Mouse (Mus musculus): ENCODE data around the gene Drd5. TPM values are rescaled to one million over a fixed set of nuclear protein-coding genes. Genes with fewer than 3 reads are reported as not detected.

Drd5 gene
- polyA plus RNA-seq, 2 experiments, result not detected

GRCm38 (mm10) chr5:38366650-38367470 lies 47.7 kb downstream of the Drd5 start:
- peak overlapping the region; percentile 51 for H3K4me2 ChIP-seq (ENCODE audit: low read depth)
- WGBS (ENCODE audit: insufficient replicate concordance), result 12% methylated on average over 18 of the region's 18 CpGs
- peak overlapping the region in 1 of 2 experiments; percentile 29; a peak in 1 of 4 replicates for H3K4me3 ChIP-seq (ENCODE audit: insufficient read depth in 1 of 2, low read depth in 2 of 2, low read length in 2 of 2)
- ATAC-seq (ENCODE audit: insufficient read depth), result peak; percentile 37
- H3K9ac ChIP-seq (replicated peaks), result no peak overlapping the region
- H3K36me3 ChIP-seq (replicated peaks; ENCODE audit: control insufficient read depth, insufficient read depth, low read depth), result no peaks in the 10 kb centered on the region
- DNase-seq (ENCODE audit: low read depth in 3 of 3, low spot score in 3 of 3), result no peak
- H3K4me1 ChIP-seq (replicated peaks; ENCODE audit: control insufficient read depth in 2 of 2, insufficient read depth in 2 of 2, low read length in 1 of 2), result peaks cover 0 to 4% of the 10 kb centered on the region in 2 experiments; a peak in 1 of 4 replicates
- H3K27me3 ChIP-seq (ENCODE audit: control insufficient read depth, insufficient read depth, low read length), result no peaks in the 10 kb centered on the region
- H3K27ac ChIP-seq, result no peak overlapping the region
- H3K9me3 ChIP-seq (ENCODE audit: control insufficient read depth, low read length), result no peaks in the 10 kb centered on the region
- TF ChIP-seq EP300 (IDR thresholded peaks at IDR 0.05; ENCODE audit: low read depth) (no peak), CTCF (IDR thresholded peaks at IDR 0.05; ENCODE audit: low read depth) (no peak)

GRCm38 (mm10) chr5:38371308-38371707 lies 52.1 kb downstream of the Drd5 start:
- Histone ChIP-seq H3K36me3 (replicated peaks; ENCODE audit: control insufficient read depth, insufficient read depth, low read depth) (no peaks in the 10 kb centered on the region), H3K4me1 (replicated peaks; ENCODE audit: control insufficient read depth in 2 of 2, insufficient read depth in 2 of 2, low read length in 1 of 2) (peaks cover 0 to 4% of the 10 kb centered on the region in 2 experiments; a peak in 1 of 4 replicates), H3K4me3 (ENCODE audit: insufficient read depth in 1 of 2, low read depth in 2 of 2, low read length in 2 of 2) (no peak overlapping the region), H3K27ac (no peak overlapping the region), H3K4me2 (ENCODE audit: low read depth) (no peak overlapping the region), H3K9ac (replicated peaks) (no peak overlapping the region), H3K27me3 (ENCODE audit: control insufficient read depth, insufficient read depth, low read length) (no peaks in the 10 kb centered on the region), H3K9me3 (ENCODE audit: control insufficient read depth, low read length) (no peaks in the 10 kb centered on the region)
- DNase-seq (ENCODE audit: low read depth in 3 of 3, low spot score in 3 of 3) (no peak), ATAC-seq (ENCODE audit: insufficient read depth) (no peak)
- 67% methylated on average over 1 of the region's 1 CpGs for WGBS (ENCODE audit: insufficient replicate concordance)
- TF ChIP-seq CTCF (IDR thresholded peaks at IDR 0.05; ENCODE audit: low read depth), result no peak
- no peak for TF ChIP-seq EP300 (IDR thresholded peaks at IDR 0.05; ENCODE audit: low read depth)

Other genes starting within 250 kb of the Drd5 start
- 1.3 and 1.5 TPM in 2 replicates for gene Nsg1, start 159.5 kb upstream of the Drd5 start, polyA plus RNA-seq (2012; rRNA removed)
- gene Nsg1, start 159.5 kb upstream of the Drd5 start, polyA plus RNA-seq (2014; fragmentation: Nextera tagmentation; extraction: Ambion mirVana), result 0.35 and 0.71 TPM in 2 replicates
- 3.4 and 3.5 TPM in 2 replicates for gene Zbtb49, start 98.9 kb upstream of the Drd5 start, polyA plus RNA-seq (2012; rRNA removed)
- gene Zbtb49, start 98.9 kb upstream of the Drd5 start, polyA plus RNA-seq (2014; fragmentation: Nextera tagmentation; extraction: Ambion mirVana), result 2.2 and 2.3 TPM in 2 replicates
- gene Lyar, start 98.9 kb upstream of the Drd5 start, polyA plus RNA-seq (2012; rRNA removed), result 19.1 and 44.6 TPM in 2 replicates
- 64.2 and 66.3 TPM in 2 replicates for gene Lyar, start 98.9 kb upstream of the Drd5 start, polyA plus RNA-seq (2014; fragmentation: Nextera tagmentation; extraction: Ambion mirVana)
- 24.0 and 26.7 TPM in 2 replicates for gene Tmem128, start 59.2 kb upstream of the Drd5 start, polyA plus RNA-seq (2012; rRNA removed)
- 49.5 and 51.8 TPM in 2 replicates for gene Tmem128, start 59.2 kb upstream of the Drd5 start, polyA plus RNA-seq (2014; fragmentation: Nextera tagmentation; extraction: Ambion mirVana)
- not detected in 2 replicates for gene Otop1, start 43.4 kb upstream of the Drd5 start, polyA plus RNA-seq (2012; rRNA removed)
- gene Otop1, start 43.4 kb upstream of the Drd5 start, polyA plus RNA-seq (2014; fragmentation: Nextera tagmentation; extraction: Ambion mirVana), result not detected in 2 replicates
- 1.1 and 1.6 TPM in 2 replicates for gene Slc2a9, start 183.8 kb downstream of the Drd5 start, polyA plus RNA-seq (2012; rRNA removed)
- gene Slc2a9, start 183.8 kb downstream of the Drd5 start, polyA plus RNA-seq (2014; fragmentation: Nextera tagmentation; extraction: Ambion mirVana), result 1.8 and 1.9 TPM in 2 replicates
- 38.1 and 42.5 TPM in 2 replicates for gene Wdr1, start 243.9 kb downstream of the Drd5 start, polyA plus RNA-seq (2012; rRNA removed)
- gene Wdr1, start 243.9 kb downstream of the Drd5 start, polyA plus RNA-seq (2014; fragmentation: Nextera tagmentation; extraction: Ambion mirVana), result 74.4 and 81.5 TPM in 2 replicates

All from liver, embryonic 14.5 days (tissue).